Mouse (Mus musculus) hindbrain, postnatal 0 days (tissue): ENCODE results near the gene Fndc3b. TPM values are rescaled to one million over a fixed set of nuclear protein-coding genes. Genes with fewer than 3 reads are reported as not detected.

ENCODE experiments used
- ATAC-seq: fragments of 200-750 bp; cut with Nextera tagmentation; 2 replicates; pipeline ENCODE4 v1.8.0; 2017; ENCODE audit warnings: mild to moderate bottlenecking, moderate TSS enrichment, moderate library complexity
- DNase-seq: peaks from one replicate; pipeline ENCODE4 v3.0.0-alpha.2; 2015; ENCODE audit warnings: low spot score
- H3K27ac ChIP-seq: fragments of 300-500 bp; sonication (generic); 2 replicates; pipeline ENCODE4 v1.5.1; 2014; ENCODE audit warnings: mild to moderate bottlenecking
- H3K27me3 ChIP-seq: fragments of 300-500 bp; sonication (generic); 2 replicates; pipeline ENCODE4 v1.6.1; 2014; ENCODE audit warnings: low read length, mixed read lengths; ENCODE audit not compliant: insufficient read depth
- H3K36me3 ChIP-seq: fragments of 300-500 bp; sonication (generic); 2 replicates; pipeline ENCODE4 v1.6.1; 2014; ENCODE audit warnings: low read length, mixed read lengths; ENCODE audit not compliant: insufficient read depth
- H3K4me1 ChIP-seq: fragments of 300-500 bp; sonication (generic); 2 replicates; pipeline ENCODE4 v1.6.1; 2014; ENCODE audit warnings: antibody characterized with exemption, low read length, mixed read lengths; ENCODE audit not compliant: insufficient read depth
- H3K4me2 ChIP-seq: fragments of 300-500 bp; sonication (generic); 2 replicates; pipeline ENCODE4 v1.6.1; 2014; ENCODE audit warnings: low read depth, mild to moderate bottlenecking, low read length, moderate library complexity, mixed read lengths
- H3K4me3 ChIP-seq: fragments of 300-500 bp; sonication (generic); 2 replicates; pipeline ENCODE4 v1.5.1; 2014; ENCODE audit warnings: low read length
- H3K9ac ChIP-seq: fragments of 300-500 bp; sonication (generic); replicated peaks from 2 replicates; pipeline ENCODE4 v1.6.1; 2014; ENCODE audit warnings: mild to moderate bottlenecking, low read length, moderate library complexity, mixed read lengths
- H3K9me3 ChIP-seq: fragments of 300-500 bp; sonication (generic); 2 replicates; pipeline ENCODE4 v1.6.1; 2016; ENCODE audit warnings: low read length, mixed read lengths
- CTCF ChIP-seq: IDR thresholded peaks from 2 replicates; pipeline ENCODE4 v1.5.1; 2016; ENCODE audit warnings: antibody characterized with exemption, control low read depth, low read depth
- WGBS: fragments of 180-500 bp; shearing (Covaris S2); extraction: QIAGEN DNeasy Blood & Tissue Kit; methylation state at CpG from one replicate; pipeline ENCODE4 v1.1.7; 2014; 5-methylcytosine and 5-hydroxymethylcytosine counted together
- polyA plus RNA-seq: library from polyadenylated mRNA; unstranded; fragments of >200 nt; fragmentation: Nextera tagmentation; extraction: Ambion mirVana; gene quantifications from 2 replicates; pipeline ENCODE4 v1.2.1, GENCODE M21; 2015
- total RNA-seq: library from RNA; depleted of rRNA; stranded (reverse); fragments of >200 nt; gene quantifications from 2 replicates; pipeline ENCODE4 v1.2.3, GENCODE M21; 2014

Gene Fndc3b
- total and polyA plus RNA-seq, 2 experiments from 2014 or later, result 4.6 to 16.0 TPM

- 0 out of 2 replicates have a peak overlapping the region, but pooled peaks have one; percentile 20 for H3K27ac ChIP-seq
- H3K9me3 ChIP-seq, result no peaks in the 10 kb centered on the region
- no peak for TF ChIP-seq CTCF
- WGBS, result 58% methylated on average over 8 of the region's 8 CpGs
- no peak overlapping the region for H3K9ac ChIP-seq
- DNase-seq (no peak), ATAC-seq (no peak)
- H3K4me2 ChIP-seq, result no peak overlapping the region
- H3K27me3 ChIP-seq, result no peaks in the 10 kb centered on the region
- no peak overlapping the region for H3K4me3 ChIP-seq
- H3K4me1 ChIP-seq, result 0 out of 2 replicates have a peak, but pooled peaks cover 6% of the 10 kb centered on the region
- no peaks in the 10 kb centered on the region for H3K36me3 ChIP-seq
Observed at GRCm38 (mm10) chr3:27625592-27625985, 85.5 kb downstream of the Fndc3b start.

- H3K4me2 ChIP-seq, result no peak overlapping the region
- H3K27me3 ChIP-seq, result no peaks in the 10 kb centered on the region
- H3K4me3 ChIP-seq, result no peak overlapping the region
- no peaks in the 10 kb centered on the region for H3K9me3 ChIP-seq
- 64% methylated on average over 12 of the region's 12 CpGs for WGBS
- TF ChIP-seq CTCF, result no peak
- ATAC-seq, result peak; percentile 46
- H3K27ac ChIP-seq, result 0 out of 2 replicates have a peak overlapping the region, but pooled peaks have one; percentile 20
- no peak overlapping the region for H3K9ac ChIP-seq
- peak; percentile 45 for DNase-seq
- H3K4me1 ChIP-seq, result 0 out of 2 replicates have a peak, but pooled peaks cover 6% of the 10 kb centered on the region
- H3K36me3 ChIP-seq, result no peaks in the 10 kb centered on the region
Observed at GRCm38 (mm10) chr3:27624974-27625591, 86.0 kb downstream of the Fndc3b start.

DNA sequence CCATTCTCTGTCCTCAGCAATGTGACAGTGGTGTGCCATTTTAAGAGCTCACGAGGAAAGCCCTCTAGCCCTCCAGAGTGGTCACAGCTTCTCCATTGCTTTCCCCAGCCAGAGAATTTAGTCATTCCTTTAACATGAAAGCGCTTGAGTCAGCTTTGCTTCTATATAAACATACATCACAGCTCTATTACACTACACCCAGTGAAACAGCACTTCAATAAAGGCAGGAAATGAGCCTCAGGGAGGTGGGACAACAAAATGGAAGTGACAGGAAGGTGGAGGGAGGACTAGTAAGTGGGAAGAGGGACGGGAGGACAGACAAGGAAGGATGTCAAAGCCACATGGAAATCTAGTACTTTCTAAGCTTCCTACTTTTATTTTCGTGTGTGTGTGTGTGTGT lies 88.7 kb downstream of the Fndc3b start:
- H3K27ac ChIP-seq, result no peak overlapping the region
- no peaks in the 10 kb centered on the region for H3K27me3 ChIP-seq
- no peak overlapping the region for H3K4me3 ChIP-seq
- H3K9ac ChIP-seq, result no peak overlapping the region
- H3K36me3 ChIP-seq, result no peaks in the 10 kb centered on the region
- no peak for DNase-seq
- 0 out of 2 replicates have a peak, but pooled peaks cover 6% of the 10 kb centered on the region for H3K4me1 ChIP-seq
- ATAC-seq, result no peak
- H3K4me2 ChIP-seq, result no peak overlapping the region
- WGBS, result 70% methylated on average over 4 of the region's 4 CpGs
- no peak for TF ChIP-seq CTCF
- no peaks in the 10 kb centered on the region for H3K9me3 ChIP-seq

GRCm38 (mm10) chr3:27621176-27621575 lies 89.9 kb downstream of the Fndc3b start:
- no peak overlapping the region for H3K4me2 ChIP-seq
- H3K27me3 ChIP-seq, result no peaks in the 10 kb centered on the region
- H3K9ac ChIP-seq, result no peak overlapping the region
- no peak for ATAC-seq
- H3K27ac ChIP-seq, result no peak overlapping the region
- no peak overlapping the region for H3K4me3 ChIP-seq
- peaks cover 9% of the 10 kb centered on the region; the same call in 1 of the 2 replicates for H3K4me1 ChIP-seq
- no peak for DNase-seq
- TF ChIP-seq CTCF, result no peak
- H3K9me3 ChIP-seq, result no peaks in the 10 kb centered on the region
- WGBS, result 86% methylated on average over 4 of the region's 4 CpGs
- H3K36me3 ChIP-seq, result no peaks in the 10 kb centered on the region

- Histone ChIP-seq H3K4me3 (no peak overlapping the region), H3K4me1 (peaks cover 7% of the 10 kb centered on the region; the same call in 1 of the 2 replicates), H3K9ac (no peak overlapping the region), H3K4me2 (no peak overlapping the region), H3K27ac (no peak overlapping the region), H3K27me3 (no peaks in the 10 kb centered on the region), H3K36me3 (no peaks in the 10 kb centered on the region), H3K9me3 (no peaks in the 10 kb centered on the region)
- ATAC-seq (no peak), DNase-seq (no peak)
- 88% methylated on average over 9 of the region's 9 CpGs for WGBS
- TF ChIP-seq CTCF, result no peak
Observed at GRCm38 (mm10) chr3:27617733-27618132, 93.4 kb downstream of the Fndc3b start.

- ATAC-seq, result no peak
- TF ChIP-seq CTCF, result no peak
Observed at GRCm38 (mm10) chr3:27617237-27617499, 93.9 kb downstream of the Fndc3b start.

More at GRCm38 (mm10) chr3:27617237-27617499, 93.9 kb downstream of the Fndc3b start:
- H3K9me3 ChIP-seq, result no peaks in the 10 kb centered on the region
- peaks cover 10% of the 10 kb centered on the region; the same call in 1 of the 2 replicates for H3K4me1 ChIP-seq
- 91% methylated on average over 1 of the region's 1 CpGs for WGBS
- H3K4me2 ChIP-seq, result no peak overlapping the region
- H3K36me3 ChIP-seq, result no peaks in the 10 kb centered on the region
- H3K9ac ChIP-seq, result no peak overlapping the region
- no peak overlapping the region for H3K27ac ChIP-seq
- H3K27me3 ChIP-seq, result no peaks in the 10 kb centered on the region
- no peak overlapping the region for H3K4me3 ChIP-seq
- no peak for DNase-seq
